In genomic region chr3:122244759-122245158, GRCm38 (mm10) we compare ENCODE assay signal across 8 mouse cellular contexts. TPM values are rescaled to one million over a fixed set of nuclear protein-coding genes. Genes with fewer than 3 reads are reported as not detected.
DNase-seq lines count a peak whose midpoint lies in the region; ATAC-seq and TF ChIP-seq lines count a peak whose summit lies in the region.

No protein-coding gene starts in this region.

- H3K9ac ChIP-seq in heart, embryonic 13.5 days = peak overlapping the region; percentile 75
- H3K9ac ChIP-seq in ES-E14 (ENCODE audit: insufficient read depth, low read depth, low read length, poor library complexity, severe bottlenecking) = peak overlapping the region; percentile 26; the same call in 1 of the 2 replicates

- H3K4me3 ChIP-seq in heart, embryonic 13.5 days = peak overlapping the region; percentile 96
- peak overlapping the region in 1 of 2 experiments; percentile 55; a peak in 2 of 4 replicates for H3K4me3 ChIP-seq in ES-E14 (ENCODE audit: insufficient read depth in 1 of 2, low read depth in 1 of 2, low read length in 2 of 2, poor library complexity in 1 of 2, severe bottlenecking in 1 of 2)
- peak overlapping the region; percentile 93 for H3K4me3 ChIP-seq in hindbrain, embryonic 10.5 days
- 0 out of 2 replicates have a peak overlapping the region, but pooled peaks have one; percentile 6 for H3K4me3 ChIP-seq in macrophage (ENCODE audit: inconsistent target)

- DNase-seq in heart, adult 9 months (ENCODE audit: low spot score in 2 of 2) = no peak
- DNase-seq in ES-E14 (ENCODE audit: low read depth, low spot score) = no peak
- DNase-seq in hindbrain, embryonic 10.5 days (ENCODE audit: low spot score) = no peak
- DNase-seq in thymus, postnatal 14 days = no peak
- no peak for DNase-seq in gastrocnemius, adult 18-20 months (ENCODE audit: low spot score)
- DNase-seq in thymus, postnatal 10 days (ENCODE audit: low spot score in 2 of 2) = no peak

- H3K9me3 ChIP-seq in heart, embryonic 13.5 days = no peaks in the 10 kb centered on the region
- H3K9me3 ChIP-seq in ES-E14 (ENCODE audit: control insufficient read depth, insufficient read depth, low read depth, low read length) = no peaks in the 10 kb centered on the region
- no peaks in the 10 kb centered on the region for H3K9me3 ChIP-seq in hindbrain, embryonic 10.5 days

- H3K36me3 ChIP-seq in heart, embryonic 13.5 days = peaks cover 4% of the 10 kb centered on the region; the same call in 1 of the 2 replicates
- H3K36me3 ChIP-seq in ES-E14 (ENCODE audit: control insufficient read depth, insufficient read depth, low read length, poor library complexity, severe bottlenecking) = no peaks in the 10 kb centered on the region
- no peaks in the 10 kb centered on the region for H3K36me3 ChIP-seq in hindbrain, embryonic 10.5 days
- H3K36me3 ChIP-seq in macrophage (ENCODE audit: inconsistent target) = no peaks in the 10 kb centered on the region

- in situ Hi-C loops in ES-E14 (cut with MboI; ENCODE audit: low sequenced_read_pairs in 2 of 2, unreplicated experiment in 2 of 2) = no loop called here

- peaks cover 31% of the 10 kb centered on the region for H3K4me1 ChIP-seq in heart, embryonic 13.5 days
- H3K4me1 ChIP-seq in ES-E14 (ENCODE audit: control insufficient read depth in 2 of 2, insufficient read depth in 2 of 2, low read length in 2 of 2, poor library complexity in 1 of 2) = peaks cover 11 to 13% of the 10 kb centered on the region in 2 experiments; a peak in 3 of 4 replicates
- H3K4me1 ChIP-seq in hindbrain, embryonic 10.5 days (replicated peaks) = peaks cover 37% of the 10 kb centered on the region

- no peak for ATAC-seq in heart, embryonic 13.5 days (ENCODE audit: extremely low read depth, insufficient number of reproducible peaks, low FRiP score, low TSS enrichment)

- peak overlapping the region; percentile 66 for H3K27ac ChIP-seq in heart, embryonic 13.5 days (replicated peaks)
- H3K27ac ChIP-seq in ES-E14 (ENCODE audit: insufficient read depth, low read depth, low read length, poor library complexity, severe bottlenecking) (no peak overlapping the region; the same call in 1 of the 2 replicates), macrophage (peak overlapping the region; percentile 35)
- H3K27ac ChIP-seq in hindbrain, embryonic 10.5 days = peak overlapping the region; percentile 94

- WGBS in heart, embryonic 13.5 days = 60% methylated on average over 6 of the region's 6 CpGs
- 60% methylated on average over 6 of the region's 6 CpGs for WGBS in hindbrain, embryonic 10.5 days
- WGBS in macrophage (ENCODE audit: missing documents) = 26% methylated on average over 6 of the region's 6 CpGs

- H3K27me3 ChIP-seq in heart, embryonic 13.5 days (replicated peaks) = no peaks in the 10 kb centered on the region
- H3K27me3 ChIP-seq in hindbrain, embryonic 10.5 days (ENCODE audit: insufficient read depth, poor library complexity, severe bottlenecking) = no peaks in the 10 kb centered on the region

- peaks cover 37% of the 10 kb centered on the region for H3K79me2 ChIP-seq in macrophage (ENCODE audit: inconsistent target)

- H3K4me2 ChIP-seq in heart, embryonic 13.5 days = peak overlapping the region; percentile 69

TF ChIP-seq in ES-E14, 5 proteins besides CTCF, POLR2A, EP300 and RAD21:
- TF ChIP-seq MAFK (IDR thresholded peaks at IDR 0.05; ENCODE audit: insufficient read depth, low read depth, low read length) (no peak), ZC3H11A (IDR thresholded peaks at IDR 0.05; ENCODE audit: borderline replicate concordance, low read depth, low read length) (no peak), ZNF384 (IDR thresholded peaks at IDR 0.05; ENCODE audit: low read depth, low read length) (no peak), CHD2 (IDR thresholded peaks at IDR 0.05; ENCODE audit: low read depth, low read length) (no peak), HCFC1 (IDR thresholded peaks at IDR 0.05; ENCODE audit: borderline replicate concordance, insufficient read depth, low read length) (no peak)

RNA-seq across cellular contexts. Expression of gene Gclm, which starts 0.6 kb away (rescaled TPM):
- polyA plus RNA-seq in heart, embryonic 13.5 days (2015; fragmentation: Nextera tagmentation; extraction: Ambion mirVana) = 80.1 and 90.0 TPM in 2 replicates
- total RNA-seq in ES-E14 (2012; rRNA removed) = 44.9 and 62.8 TPM in 2 replicates
- polyA plus RNA-seq in hindbrain, embryonic 10.5 days (2016; fragmentation: Nextera tagmentation; extraction: Ambion mirVana) = 44.3 and 51.2 TPM in 2 replicates
- 10 to 100 TPM in 16 of 26 experiments, 1 to 10 TPM in 10; 2.8 to 24.8 (median 12.1) TPM for total RNA-seq in macrophage (2018; cell fraction: chromatin; rRNA removed)
- 10 to 100 TPM; 24.6 to 64.3 (median 39.6) TPM for total RNA-seq in macrophage (2018; cell fraction: cytosol; rRNA removed)
- total RNA-seq in macrophage (2018; cell fraction: nucleus; rRNA removed) = 10 to 100 TPM in 18 of 26 experiments, 1 to 10 TPM in 8; 6.8 to 34.7 (median 13.1) TPM
- 50.5 to 96.3 TPM (median 94.0 TPM) in 3 replicates for polyA plus RNA-seq in macrophage (2018)
- total RNA-seq in gastrocnemius, adult 18-20 months (2021) = 10 to 100 TPM; 24.6 to 31.9 TPM

RNA-seq across cellular contexts. Expression of gene Dnttip2, which starts 29.4 kb away (rescaled TPM):
- 44.5 and 45.0 TPM in 2 replicates for polyA plus RNA-seq in heart, embryonic 13.5 days (2015; fragmentation: Nextera tagmentation; extraction: Ambion mirVana)
- total RNA-seq in ES-E14 (2012; rRNA removed) = 75.0 and 97.6 TPM in 2 replicates
- polyA plus RNA-seq in hindbrain, embryonic 10.5 days (2016; fragmentation: Nextera tagmentation; extraction: Ambion mirVana) = 65.0 and 83.1 TPM in 2 replicates
- 10 to 100 TPM; 16.9 to 53.6 (median 37.1) TPM for total RNA-seq in macrophage (2018; cell fraction: chromatin; rRNA removed)
- total RNA-seq in macrophage (2018; cell fraction: cytosol; rRNA removed) = 10 to 100 TPM; 36.9 to 55.2 (median 45.4) TPM
- 10 to 100 TPM; 17.4 to 56.9 (median 32.3) TPM for total RNA-seq in macrophage (2018; cell fraction: nucleus; rRNA removed)
- 38.3 to 104 TPM (median 55.9 TPM) in 3 replicates for polyA plus RNA-seq in macrophage (2018)
- 10 to 100 TPM; 27.2 to 28.4 TPM for total RNA-seq in gastrocnemius, adult 18-20 months (2021)

RNA-seq across cellular contexts. Expression of gene Bcar3, which starts 49.2 kb away (rescaled TPM):
- 3.6 and 4.8 TPM in 2 replicates for polyA plus RNA-seq in heart, embryonic 13.5 days (2015; fragmentation: Nextera tagmentation; extraction: Ambion mirVana)
- total RNA-seq in ES-E14 (2012; rRNA removed) = 21.7 and 24.5 TPM in 2 replicates
- 10.5 and 11.8 TPM in 2 replicates for polyA plus RNA-seq in hindbrain, embryonic 10.5 days (2016; fragmentation: Nextera tagmentation; extraction: Ambion mirVana)
- 100 to 1,000 TPM in 2 of 26 experiments, 10 to 100 TPM in 21, 1 to 10 TPM in 3; 4.7 to 142 (median 36.0) TPM for total RNA-seq in macrophage (2018; cell fraction: chromatin; rRNA removed)
- total RNA-seq in macrophage (2018; cell fraction: cytosol; rRNA removed) = 10 to 100 TPM in 13 of 26 experiments, 1 to 10 TPM in 13; 3.0 to 22.1 (median 10.7) TPM
- 10 to 100 TPM in 21 of 26 experiments, 1 to 10 TPM in 5; 3.0 to 91.9 (median 22.5) TPM for total RNA-seq in macrophage (2018; cell fraction: nucleus; rRNA removed)
- 10.7 to 31.8 TPM (median 14.2 TPM) in 3 replicates for polyA plus RNA-seq in macrophage (2018)
- total RNA-seq in gastrocnemius, adult 18-20 months (2021) = 1 to 10 TPM; 3.0 to 8.3 TPM
